Mouse (Mus musculus) forebrain, embryonic 16.5 days (tissue): ENCODE data around the gene S100a6. TPM values are rescaled to one million over a fixed set of nuclear protein-coding genes. Genes with fewer than 3 reads are reported as not detected.

Source experiments
- ATAC-seq: fragments of 200-750 bp; cut with Nextera tagmentation; 2 replicates; pipeline ENCODE4 v1.8.0; 2017; ENCODE audit warnings: mild to moderate bottlenecking, moderate library complexity
- H3K27ac ChIP-seq: fragments of 300-500 bp; sonication (generic); 2 replicates; pipeline ENCODE4 v1.5.1; 2014; ENCODE audit warnings: low read length, control low read depth
- H3K27me3 ChIP-seq: fragments of 300-500 bp; sonication (generic); replicated peaks from 2 replicates; pipeline ENCODE4 v1.6.1; 2014; ENCODE audit warnings: low read length; ENCODE audit not compliant: control insufficient read depth, insufficient read depth
- H3K36me3 ChIP-seq: fragments of 300-500 bp; sonication (generic); 2 replicates; pipeline ENCODE4 v1.6.1; 2014; ENCODE audit not compliant: control insufficient read depth, insufficient read depth
- H3K4me1 ChIP-seq: fragments of 300-500 bp; sonication (generic); replicated peaks from 2 replicates; pipeline ENCODE4 v1.6.1; 2014; ENCODE audit warnings: low read length; ENCODE audit not compliant: control insufficient read depth, insufficient read depth
- H3K4me2 ChIP-seq: fragments of 300-500 bp; sonication (generic); 2 replicates; pipeline ENCODE4 v1.6.1; 2014; ENCODE audit warnings: mild to moderate bottlenecking, low read length, control low read depth
- H3K4me3 ChIP-seq: fragments of 300-500 bp; sonication (generic); replicated peaks from 2 replicates; pipeline ENCODE4 v1.5.1; 2014; ENCODE audit warnings: mild to moderate bottlenecking, low read length, control low read depth
- H3K9ac ChIP-seq: fragments of 300-500 bp; sonication (generic); replicated peaks from 2 replicates; pipeline ENCODE4 v1.6.1; 2014; ENCODE audit warnings: low read depth, low read length, control low read depth
- H3K9me3 ChIP-seq: fragments of 300-500 bp; sonication (generic); 2 replicates; pipeline ENCODE4 v1.6.1; 2016; ENCODE audit warnings: low read length; ENCODE audit not compliant: control insufficient read depth
- WGBS: fragments of 180-500 bp; shearing (Covaris S2); extraction: QIAGEN DNeasy Blood & Tissue Kit; methylation state at CpG from one replicate; pipeline ENCODE4 v1.1.7; 2014; 5-methylcytosine and 5-hydroxymethylcytosine counted together
- polyA plus RNA-seq: library from polyadenylated mRNA; unstranded; fragments of >200 nt; fragmentation: Nextera tagmentation; extraction: Ambion mirVana; gene quantifications from 2 replicates; pipeline ENCODE4 v1.2.1, GENCODE M21; 2015

Gene S100a6
- polyA plus RNA-seq, 1 experiment from 2014 or later: 9.5 TPM

DNA sequence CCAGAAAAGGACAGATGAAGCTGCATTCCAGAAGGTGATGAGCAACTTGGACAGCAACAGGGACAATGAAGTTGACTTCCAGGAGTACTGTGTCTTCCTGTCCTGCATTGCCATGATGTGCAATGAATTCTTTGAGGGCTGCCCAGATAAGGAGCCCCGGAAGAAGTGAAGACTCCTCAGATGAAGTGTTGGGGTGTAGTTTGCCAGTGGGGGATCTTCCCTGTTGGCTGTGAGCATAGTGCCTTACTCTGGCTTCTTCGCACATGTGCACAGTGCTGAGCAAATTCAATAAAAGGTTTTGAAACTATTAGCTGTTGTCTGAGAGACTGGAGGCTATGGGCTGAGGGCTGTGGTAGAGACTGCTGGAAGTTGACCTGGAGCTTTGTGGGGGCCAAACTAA, 6.9 kb upstream of the S100a6 start:
- no peaks in the 10 kb centered on the region for H3K9me3 ChIP-seq
- no peak for ATAC-seq
- H3K27me3 ChIP-seq: no peaks in the 10 kb centered on the region
- 90% methylated on average over 2 of the region's 2 CpGs for WGBS
- H3K36me3 ChIP-seq: no peaks in the 10 kb centered on the region
- H3K4me3 ChIP-seq: no peak overlapping the region
- no peak overlapping the region for H3K27ac ChIP-seq
- peaks cover 13% of the 10 kb centered on the region for H3K4me1 ChIP-seq
- no peak overlapping the region for H3K9ac ChIP-seq
- no peak overlapping the region for H3K4me2 ChIP-seq

DNA sequence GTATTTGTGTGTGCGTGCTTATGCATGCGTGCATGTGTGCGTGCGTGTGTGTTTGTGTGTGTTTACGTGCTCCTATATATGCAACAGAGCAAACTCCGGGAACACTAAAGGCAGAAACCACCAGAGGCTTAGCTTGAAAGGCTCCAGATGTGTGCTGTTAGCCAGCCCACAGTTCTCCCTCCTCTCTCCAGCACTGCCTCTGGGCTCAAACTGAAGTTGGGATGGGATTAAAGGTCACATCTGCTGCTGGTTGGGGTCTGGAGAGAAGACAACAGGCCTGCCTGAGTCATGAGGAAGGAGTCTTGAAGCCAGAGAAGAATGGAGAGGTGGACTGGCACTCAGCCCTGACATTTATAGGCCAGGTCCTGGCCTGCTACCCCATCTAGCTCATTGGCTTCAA, 6.5 kb upstream of the S100a6 start:
- no peak for ATAC-seq

DNA sequence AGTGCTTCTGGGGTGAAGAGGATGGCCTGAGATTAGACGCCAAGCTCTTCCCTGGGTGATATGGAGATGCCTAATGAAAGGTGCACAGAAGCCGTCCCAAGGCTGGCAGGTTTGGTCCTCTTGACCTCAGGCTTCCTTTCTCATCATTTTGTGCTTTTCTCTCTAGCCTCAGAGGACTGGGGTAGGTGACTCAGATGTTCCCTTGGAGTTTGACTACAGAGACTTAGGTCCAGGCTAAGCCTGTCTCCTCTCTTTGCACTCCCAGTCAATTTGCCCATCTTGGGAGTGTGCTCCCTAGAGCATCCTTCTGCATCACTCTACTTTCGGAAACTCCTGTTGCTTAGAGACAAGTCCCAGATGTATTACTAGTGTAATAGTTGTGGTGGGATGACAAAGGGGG, 5.3 kb upstream of the S100a6 start:
- no peak for ATAC-seq
- peaks cover 13% of the 10 kb centered on the region for H3K4me1 ChIP-seq
- whole genome bisulfite sequencing: 80% methylated on average over 3 of the region's 3 CpGs
- no peak overlapping the region for H3K27ac ChIP-seq
- no peak overlapping the region for H3K9ac ChIP-seq
- H3K4me3 ChIP-seq: no peak overlapping the region
- H3K4me2 ChIP-seq: no peak overlapping the region
- no peaks in the 10 kb centered on the region for H3K36me3 ChIP-seq
- H3K9me3 ChIP-seq: no peaks in the 10 kb centered on the region
- H3K27me3 ChIP-seq: no peaks in the 10 kb centered on the region

More for the DNA sequence above, 6.5 kb upstream of the S100a6 start:
- no peak overlapping the region for H3K27ac ChIP-seq
- no peak overlapping the region for H3K4me3 ChIP-seq
- no peaks in the 10 kb centered on the region for H3K27me3 ChIP-seq
- H3K9me3 ChIP-seq: no peaks in the 10 kb centered on the region
- H3K4me2 ChIP-seq: no peak overlapping the region
- no peaks in the 10 kb centered on the region for H3K36me3 ChIP-seq
- no peak overlapping the region for H3K9ac ChIP-seq
- WGBS: 98% methylated on average over 6 of the region's 6 CpGs
- H3K4me1 ChIP-seq: peaks cover 13% of the 10 kb centered on the region

DNA sequence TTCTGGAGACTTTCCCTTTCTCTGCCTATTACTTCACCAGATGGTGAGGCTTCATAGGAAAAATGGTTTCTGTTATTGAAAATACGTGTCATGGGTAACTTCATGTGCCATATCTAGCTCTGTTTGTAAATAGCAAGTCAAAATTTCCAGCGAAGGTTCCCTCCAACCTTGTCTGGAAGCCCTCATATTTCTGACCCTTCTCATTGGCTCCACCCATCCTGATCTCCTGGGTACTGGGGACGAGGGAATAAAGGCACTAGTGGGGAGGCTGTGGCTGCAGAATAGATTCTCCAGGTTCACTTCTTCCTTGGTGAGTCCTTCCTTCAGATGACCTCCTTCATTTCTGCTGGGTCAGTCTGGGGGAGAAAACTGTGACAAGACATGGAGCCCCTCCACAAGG, 4.5 kb upstream of the S100a6 start, which contains the start of gene S100a5:
S100a5 (plus strand) TSS at position 301 of the 400 bp plus-strand sequence.
- no peaks in the 10 kb centered on the region for H3K36me3 ChIP-seq
- peaks cover 18% of the 10 kb centered on the region for H3K4me1 ChIP-seq
- no peak within 1 kb of the TSS for H3K4me2 ChIP-seq
- no peak for ATAC-seq
- H3K27me3 ChIP-seq: no peaks in the 10 kb centered on the region
- H3K9ac ChIP-seq: no peak within 1 kb of the TSS
- WGBS: 69% methylated on average over 3 of the region's 3 CpGs
- no peak within 1 kb of the TSS for H3K27ac ChIP-seq
- H3K9me3 ChIP-seq: no peaks in the 10 kb centered on the region
- no peak within 1 kb of the TSS for H3K4me3 ChIP-seq

DNA sequence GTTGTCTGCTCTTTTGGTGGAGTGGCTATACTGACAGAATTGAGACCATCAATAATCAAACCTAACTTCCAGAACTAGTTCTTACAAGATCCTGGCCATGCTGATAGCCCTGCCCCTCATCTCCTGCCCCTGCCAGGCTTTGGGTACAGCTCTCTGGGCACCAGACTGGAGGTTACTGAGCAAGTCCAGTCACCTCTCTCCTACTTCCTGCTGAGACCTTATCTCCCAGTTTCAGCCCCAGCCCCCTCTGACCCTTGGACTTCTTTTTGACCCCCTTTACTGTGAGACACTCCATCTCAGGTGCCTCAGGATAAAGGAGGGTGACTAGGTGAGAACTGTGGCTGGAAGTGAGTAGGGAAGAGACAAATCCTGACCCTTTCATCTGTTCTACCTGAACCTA, 3.6 kb upstream of the S100a6 start:
- H3K4me2 ChIP-seq: no peak overlapping the region
- H3K4me3 ChIP-seq: no peak overlapping the region
- H3K27ac ChIP-seq: no peak overlapping the region
- no peaks in the 10 kb centered on the region for H3K36me3 ChIP-seq
- H3K4me1 ChIP-seq: peaks cover 14% of the 10 kb centered on the region
- ATAC-seq: no peak
- no peaks in the 10 kb centered on the region for H3K27me3 ChIP-seq
- H3K9ac ChIP-seq: no peak overlapping the region
- H3K9me3 ChIP-seq: no peaks in the 10 kb centered on the region

DNA sequence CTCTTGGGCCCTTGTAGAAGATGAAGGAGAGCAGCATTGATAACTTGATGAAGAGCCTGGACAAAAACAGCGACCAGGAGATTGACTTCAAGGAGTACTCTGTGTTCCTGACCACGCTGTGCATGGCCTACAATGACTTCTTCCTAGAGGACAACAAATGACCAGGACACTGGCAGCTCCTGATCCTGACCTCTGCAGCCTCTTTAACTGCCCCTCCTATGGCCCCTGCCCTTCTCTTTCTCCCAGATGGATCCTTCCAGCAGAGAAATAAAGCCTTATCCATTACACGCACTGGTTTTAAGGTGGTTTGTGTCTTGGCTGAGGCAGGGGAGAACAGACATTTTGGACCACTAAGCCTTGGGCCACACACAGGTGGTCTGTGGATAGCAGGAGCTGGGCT, 1.2 kb upstream of the S100a6 start:
- Histone ChIP-seq H3K27me3 (no peaks in the 10 kb centered on the region), H3K9me3 (no peaks in the 10 kb centered on the region), H3K4me3 (no peak overlapping the region), H3K4me1 (peaks cover 6% of the 10 kb centered on the region), H3K27ac (no peak overlapping the region), H3K9ac (no peak overlapping the region), H3K36me3 (no peaks in the 10 kb centered on the region), H3K4me2 (no peak overlapping the region)
- WGBS: 80% methylated on average over 3 of the region's 3 CpGs
- no peak for ATAC-seq

DNA sequence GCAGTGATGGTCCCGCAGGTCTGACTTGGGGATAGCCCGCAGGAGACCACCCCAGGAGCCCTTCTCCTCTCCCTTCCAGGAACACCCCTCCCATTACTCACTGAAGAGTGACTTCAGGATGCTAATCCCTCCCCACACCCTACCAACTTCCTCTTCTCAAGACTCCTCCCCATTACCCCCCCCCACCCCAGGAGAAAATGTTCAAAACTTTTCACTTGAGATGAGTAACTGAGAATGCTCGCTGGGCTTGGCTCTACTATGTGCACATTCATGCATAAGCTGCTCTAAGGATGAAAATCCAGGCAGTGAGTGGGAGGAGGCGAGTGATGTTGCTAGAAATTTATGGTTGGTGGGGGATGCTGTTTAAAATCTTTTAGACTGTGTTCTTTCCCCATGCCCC, 621 bp upstream of the S100a6 start:
- H3K4me2 ChIP-seq: no peak overlapping the region
- H3K9me3 ChIP-seq: no peaks in the 10 kb centered on the region
- H3K27me3 ChIP-seq: no peaks in the 10 kb centered on the region
- H3K4me3 ChIP-seq: no peak overlapping the region
- peaks cover 6% of the 10 kb centered on the region for H3K4me1 ChIP-seq
- ATAC-seq: no peak
- 77% methylated on average over 4 of the region's 4 CpGs for WGBS
- no peaks in the 10 kb centered on the region for H3K36me3 ChIP-seq
- no peak overlapping the region for H3K9ac ChIP-seq
- no peak overlapping the region for H3K27ac ChIP-seq

DNA sequence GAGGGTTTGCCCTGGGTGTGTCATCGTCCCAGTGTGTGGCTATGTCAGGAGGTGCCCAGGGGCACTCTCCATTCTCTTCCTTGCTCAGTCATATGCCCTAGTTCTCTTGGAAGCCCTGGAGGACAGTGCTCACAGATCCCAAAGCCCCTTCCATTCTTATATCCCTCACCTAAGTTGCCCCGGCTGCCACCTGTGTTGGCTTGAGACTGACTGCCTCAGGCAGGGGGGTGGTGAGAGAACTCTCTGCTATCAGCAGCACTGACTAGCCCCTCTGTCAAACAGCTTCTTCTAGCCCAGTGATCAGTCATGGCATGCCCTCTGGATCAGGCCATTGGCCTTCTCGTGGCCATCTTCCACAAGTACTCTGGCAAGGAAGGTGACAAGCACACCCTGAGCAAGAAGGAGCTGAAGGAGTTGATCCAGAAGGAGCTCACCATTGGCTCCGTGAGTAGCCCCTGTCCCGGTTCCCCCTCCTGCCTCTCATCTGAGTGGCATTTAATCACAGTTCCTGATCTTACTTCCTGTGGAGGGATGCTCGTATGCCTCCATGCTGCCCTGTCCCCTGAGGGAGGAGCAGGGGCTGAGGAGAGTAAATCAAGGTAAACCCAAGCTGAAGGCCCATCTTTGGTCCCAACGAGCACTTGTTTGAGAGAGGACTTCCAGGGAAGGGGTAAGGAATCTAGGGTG, 922 bp downstream of the S100a6 start:
- Histone ChIP-seq H3K36me3 (no peaks in the 10 kb centered on the region), H3K4me3 (no peak overlapping the region), H3K9me3 (no peaks in the 10 kb centered on the region), H3K27ac (no peak overlapping the region), H3K4me2 (peak overlapping the region; percentile 56; the same call in 1 of the 2 replicates), H3K9ac (no peak overlapping the region), H3K27me3 (no peaks in the 10 kb centered on the region), H3K4me1 (peaks cover 6% of the 10 kb centered on the region)
- WGBS: 71% methylated on average over 7 of the region's 7 CpGs
- ATAC-seq: no peak

DNA sequence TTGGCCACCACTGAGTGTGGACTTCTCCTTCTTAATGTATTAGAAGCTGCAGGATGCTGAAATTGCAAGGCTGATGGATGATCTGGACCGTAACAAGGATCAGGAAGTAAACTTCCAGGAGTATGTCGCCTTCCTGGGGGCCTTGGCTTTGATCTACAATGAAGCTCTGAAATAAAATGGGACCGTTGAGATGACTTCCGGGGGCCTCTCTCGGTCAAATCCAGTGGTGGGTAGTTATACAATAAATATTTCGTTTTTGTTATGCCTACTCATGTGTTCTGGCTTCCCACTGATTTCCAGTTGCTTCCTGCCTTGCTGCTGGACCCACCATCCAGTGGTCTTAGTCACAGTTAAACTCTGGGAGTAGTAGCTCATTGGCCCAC, 1.5 kb downstream of the S100a6 start:
- WGBS: 86% methylated on average over 6 of the region's 6 CpGs
- Histone ChIP-seq H3K4me3 (no peak overlapping the region), H3K9me3 (no peaks in the 10 kb centered on the region), H3K9ac (no peak overlapping the region), H3K4me2 (no peak overlapping the region), H3K27me3 (no peaks in the 10 kb centered on the region), H3K4me1 (peaks cover 6% of the 10 kb centered on the region), H3K27ac (no peak overlapping the region), H3K36me3 (no peaks in the 10 kb centered on the region)
- no peak for ATAC-seq
